Mouse (Mus musculus) CH12.LX (cell line): Measurements from ENCODE around the gene Gkap1. TPM values are rescaled to one million over a fixed set of nuclear protein-coding genes. Genes with fewer than 3 reads are reported as not detected.

Source experiments
- DNase-seq: peaks from one replicate; pipeline ENCODE4 v3.0.0-alpha.2; 2013; ENCODE audit errors: extremely low read depth
- H3K27ac ChIP-seq: 2 replicates; pipeline ENCODE4 v1.5.1; 2012; ENCODE audit warnings: low read depth, mild to moderate bottlenecking, control low read depth, moderate library complexity; ENCODE audit not compliant: insufficient read depth
- H3K27me3 ChIP-seq: replicated peaks from 2 replicates; pipeline ENCODE3; 2012; ENCODE audit warnings: inconsistent platforms
- H3K36me3 ChIP-seq, 2 experiments: replicated peaks in 1 of 2; 2 replicates each; pipeline versions ENCODE3 to v1.6.1; 2012; ENCODE audit warnings: inconsistent platforms in 1 of 2, low read length in 1 of 2, mild to moderate bottlenecking in 1 of 2, mixed read lengths in 1 of 2, moderate library complexity in 1 of 2; ENCODE audit not compliant: control insufficient read depth in 1 of 2, insufficient read depth in 1 of 2
- H3K4me1 ChIP-seq, 2 experiments: 2 replicates each; pipeline ENCODE4 v1.6.1; 2012; ENCODE audit warnings: inconsistent platforms in 1 of 2, moderate library complexity in 1 of 2; ENCODE audit not compliant: insufficient read depth in 2 of 2, control insufficient read depth in 1 of 2
- H3K4me2 ChIP-seq: 2 replicates; pipeline ENCODE4 v1.6.1; 2012; ENCODE audit warnings: low read depth, mild to moderate bottlenecking, control low read depth; ENCODE audit not compliant: poor library complexity, insufficient read depth, severe bottlenecking
- H3K4me3 ChIP-seq, 3 experiments: fragments of 150-350 bp in 1 of 3; sonication (generic) in 1 of 3; replicated peaks in 1 of 3; 2 replicates each; pipeline versions ENCODE3 to v1.5.1; 2011 to 2012; ENCODE audit warnings: low read depth in 2 of 3, low read length in 2 of 3, mild to moderate bottlenecking in 2 of 3, moderate library complexity in 2 of 3, control low read depth in 1 of 3, improper control_type of control experiment in 1 of 3, inconsistent platforms in 1 of 3, mixed read lengths in 1 of 3; ENCODE audit not compliant: poor library complexity in 1 of 3
- H3K79me2 ChIP-seq: replicated peaks from 2 replicates; pipeline ENCODE4 v1.6.1; 2012; ENCODE audit warnings: mild to moderate bottlenecking, moderate library complexity; ENCODE audit not compliant: control insufficient read depth, poor library complexity, insufficient read depth, severe bottlenecking; ENCODE audit errors: extremely low read depth
- H3K9ac ChIP-seq: 2 replicates; pipeline ENCODE4 v1.6.1; 2012; ENCODE audit warnings: low read depth, mild to moderate bottlenecking, control low read depth, moderate library complexity; ENCODE audit not compliant: insufficient read depth
- H3K9me3 ChIP-seq: replicated peaks from 2 replicates; pipeline ENCODE3; 2012; ENCODE audit warnings: low read length, inconsistent platforms, mixed read lengths
- BHLHE40 ChIP-seq: IDR thresholded peaks from 2 replicates; pipeline ENCODE4 v1.6.1; 2011; ENCODE audit warnings: mild to moderate bottlenecking, low read depth, low read length, improper control_type of control experiment
- CTCF ChIP-seq, 2 experiments: IDR thresholded peaks in 1 of 2; conservative IDR thresholded peaks in 1 of 2; 2 replicates each; pipeline ENCODE4 v1.5.1; 2011 to 2012; ENCODE audit warnings: low read depth in 2 of 2, low read length in 2 of 2, improper control_type of control experiment in 1 of 2, inconsistent platforms in 1 of 2, mild to moderate bottlenecking in 1 of 2, moderate library complexity in 1 of 2
- E2F4 ChIP-seq: IDR thresholded peaks from 2 replicates; pipeline ENCODE4 v1.6.1; 2011; ENCODE audit warnings: low read depth, low read length, improper control_type of control experiment; ENCODE audit not compliant: insufficient replicate concordance
- EP300 ChIP-seq: IDR thresholded peaks from 2 replicates; pipeline ENCODE4 v1.6.1; 2011; ENCODE audit warnings: low read length, improper control_type of control experiment
- ETS1 ChIP-seq: conservative IDR thresholded peaks from 2 replicates; pipeline ENCODE4 v1.6.1; 2012; ENCODE audit warnings: low read depth, mild to moderate bottlenecking, inconsistent platforms, low read length, improper control_type of control experiment, moderate library complexity
- GABPA ChIP-seq: IDR thresholded peaks from 2 replicates; pipeline ENCODE4 v1.6.1; 2012; ENCODE audit warnings: low read depth, low read length, improper control_type of control experiment, inconsistent platforms; ENCODE audit not compliant: insufficient replicate concordance
- JUN ChIP-seq: IDR thresholded peaks from 2 replicates; pipeline ENCODE4 v1.6.1; 2011; ENCODE audit warnings: low read depth, mild to moderate bottlenecking, low read length, improper control_type of control experiment, moderate library complexity; ENCODE audit not compliant: insufficient read depth
- MAZ ChIP-seq: IDR thresholded peaks from 2 replicates; pipeline ENCODE4 v1.6.1; 2012; ENCODE audit warnings: low read depth, mild to moderate bottlenecking, inconsistent platforms, low read length, improper control_type of control experiment, moderate library complexity
- PAX5 ChIP-seq: IDR thresholded peaks from 2 replicates; pipeline ENCODE4 v1.6.1; 2012; ENCODE audit warnings: low read length, inconsistent platforms, mixed read lengths
- POLR2AphosphoS2 ChIP-seq: IDR thresholded peaks from 2 replicates; pipeline ENCODE4 v1.6.1; 2011; ENCODE audit warnings: low read depth, low read length, improper control_type of control experiment
- RAD21 ChIP-seq: IDR thresholded peaks from 2 replicates; pipeline ENCODE4 v1.6.1; 2011; ENCODE audit warnings: low read depth, mild to moderate bottlenecking, low read length, improper control_type of control experiment, moderate library complexity
- RCOR1 ChIP-seq: conservative IDR thresholded peaks from 2 replicates; pipeline ENCODE4 v1.6.1; 2012; ENCODE audit warnings: low read depth, mild to moderate bottlenecking, inconsistent platforms, low read length, improper control_type of control experiment
- TCF12 ChIP-seq: IDR thresholded peaks from 2 replicates; pipeline ENCODE4 v1.6.1; 2014; ENCODE audit warnings: low read depth, mild to moderate bottlenecking, inconsistent platforms, low read length, improper control_type of control experiment
- USF1 ChIP-seq: IDR thresholded peaks from 2 replicates; pipeline ENCODE4 v1.6.1; 2014; ENCODE audit warnings: low read depth, mild to moderate bottlenecking, inconsistent platforms, low read length, improper control_type of control experiment
- USF2 ChIP-seq: conservative IDR thresholded peaks from 2 replicates; pipeline ENCODE4 v1.6.1; 2011; ENCODE audit warnings: low read depth, low read length, improper control_type of control experiment
- ZMIZ1 ChIP-seq: IDR thresholded peaks from 2 replicates; pipeline ENCODE4 v1.6.1; 2012; ENCODE audit warnings: low read depth, mild to moderate bottlenecking, inconsistent platforms, low read length, improper control_type of control experiment
- dilution Hi-C: fragments of 300-500 bp; cut with MboI; formaldehyde crosslinking; loops from 2 replicates; pipeline ENCODE4 v1.14.3; 2020; ENCODE audit warnings: low sequenced_read_pairs; ENCODE audit not compliant: extremely low pct_unique_long_range_greater_than_20kb, extremely low pct_ligation_motif_present
- in situ Hi-C: fragments of 300-500 bp; cut with MboI; formaldehyde crosslinking; loops from 3 replicates; pipeline ENCODE4 v1.14.3; 2019; ENCODE audit warnings: low sequenced_read_pairs, low pct_ligation_motif_present, low pct_unique_long_range_greater_than_20kb, mixed read lengths
- polyA plus RNA-seq: library from polyadenylated mRNA; unstranded; fragments of >175 nt; gene quantifications from 2 replicates; pipeline ENCODE4 v1.2.1, GENCODE M21; 2012; ENCODE audit warnings: low read depth; ENCODE audit not compliant: insufficient read length
- total RNA-seq, 2 experiments: library from RNA; depleted of rRNA; stranded (reverse); fragments of 300-350 nt in 1 of 2; fragments of >200 nt in 1 of 2; gene quantifications; 2 replicates each; pipeline ENCODE4 v1.2.3; 2012 to 2014

The Gkap1 gene
- total and polyA plus RNA-seq, 3 experiments, result 0.82 to 2.0 (median 1.3) TPM

DNA sequence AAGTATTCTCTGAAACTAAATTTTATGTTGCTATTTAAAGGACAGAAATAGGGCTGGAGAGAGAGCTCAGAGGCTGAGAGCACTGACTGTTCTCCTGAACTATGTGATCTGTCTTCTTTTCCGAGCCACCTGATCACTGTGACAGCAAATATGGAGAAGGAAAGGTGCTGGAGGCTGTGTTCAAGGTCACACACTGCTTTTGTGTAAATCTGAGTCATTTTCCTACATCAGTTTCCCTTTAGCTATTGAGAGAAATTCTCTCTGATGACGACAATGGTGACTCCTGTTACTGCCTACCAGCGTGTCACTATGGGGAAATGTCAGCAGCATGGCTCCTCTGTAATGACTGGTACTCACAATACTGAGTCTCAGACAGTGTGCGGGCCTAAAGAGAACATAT lies 13.8 kb downstream of the Gkap1 start:
- Histone ChIP-seq H3K4me1 (peaks cover 0 to 2% of the 10 kb centered on the region in 2 experiments; a peak in 1 of 4 replicates), H3K9ac (no peak overlapping the region), H3K9me3 (no peaks in the 10 kb centered on the region), H3K27me3 (no peaks in the 10 kb centered on the region), H3K4me2 (no peak overlapping the region), H3K4me3 (no peak overlapping the region), H3K36me3 (no peaks in the 10 kb centered on the region), H3K27ac (no peak overlapping the region), H3K79me2 (no peaks in the 10 kb centered on the region)
- in situ Hi-C loops (no loop called here), dilution Hi-C loops (no loop called here)
- no peak for TF ChIP-seq USF2
- TF ChIP-seq ETS1, result no peak
- no peak for TF ChIP-seq E2F4
- TF ChIP-seq RCOR1, result no peak
- no peak for TF ChIP-seq JUN
- TF ChIP-seq ZMIZ1, result no peak
- no peak for TF ChIP-seq PAX5
- no peak for TF ChIP-seq RAD21
- TF ChIP-seq MAZ, result no peak
- no peak for TF ChIP-seq POLR2AphosphoS2
- no peak for TF ChIP-seq EP300
- TF ChIP-seq USF1, result no peak
- DNase-seq, result no peak

DNA sequence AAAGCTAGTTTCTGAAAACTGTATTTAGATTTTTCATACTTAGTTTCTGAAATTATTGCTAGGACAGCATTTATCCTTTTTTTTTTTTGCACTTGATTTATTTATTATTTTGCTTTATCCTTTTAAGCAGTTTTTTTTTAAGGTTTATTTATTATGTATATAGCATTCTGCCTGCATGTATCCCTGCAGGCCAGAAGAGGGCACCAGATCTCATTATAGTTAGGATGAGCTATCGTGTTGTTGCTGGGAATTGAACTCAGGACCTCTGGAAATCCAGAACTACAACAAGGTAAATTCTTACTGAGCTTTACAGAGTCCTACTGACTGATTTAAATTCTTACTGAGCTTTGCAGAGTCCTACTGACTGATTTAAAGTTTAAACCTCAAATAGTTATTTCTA lies 22.2 kb downstream of the Gkap1 start:
- no peak overlapping the region for H3K4me3 ChIP-seq
- H3K79me2 ChIP-seq, result no peaks in the 10 kb centered on the region
- H3K27me3 ChIP-seq, result no peaks in the 10 kb centered on the region
- no peaks in the 10 kb centered on the region for H3K9me3 ChIP-seq
- H3K27ac ChIP-seq, result no peak overlapping the region
- dilution Hi-C loops (no loop called here), in situ Hi-C loops (no loop called here)
- no peaks in the 10 kb centered on the region for H3K4me1 ChIP-seq
- H3K4me2 ChIP-seq, result no peak overlapping the region
- no peak for DNase-seq
- H3K9ac ChIP-seq, result no peak overlapping the region
- TF ChIP-seq CTCF (conservative IDR thresholded peaks at IDR 0.05 in 1 of 2, IDR thresholded peaks at IDR 0.05 in 1 of 2; ENCODE audit: low read depth in 2 of 2, low read length in 2 of 2) (peak in 1 of 2 experiments; percentile 40; a peak in 1 of 4 replicates), GABPA (no peak), MAZ (no peak), TCF12 (no peak), BHLHE40 (no peak)
- H3K36me3 ChIP-seq, result no peaks in the 10 kb centered on the region
